Mouse (Mus musculus) embryo, embryonic 9.5 days (tissue): ENCODE data around the gene Cpb2.

ENCODE experiments used
- DNase-seq: peaks from one replicate; pipeline ENCODE4 v3.0.0-alpha.2; 2017; ENCODE audit errors: extremely low spot score

The Cpb2 gene

DNA sequence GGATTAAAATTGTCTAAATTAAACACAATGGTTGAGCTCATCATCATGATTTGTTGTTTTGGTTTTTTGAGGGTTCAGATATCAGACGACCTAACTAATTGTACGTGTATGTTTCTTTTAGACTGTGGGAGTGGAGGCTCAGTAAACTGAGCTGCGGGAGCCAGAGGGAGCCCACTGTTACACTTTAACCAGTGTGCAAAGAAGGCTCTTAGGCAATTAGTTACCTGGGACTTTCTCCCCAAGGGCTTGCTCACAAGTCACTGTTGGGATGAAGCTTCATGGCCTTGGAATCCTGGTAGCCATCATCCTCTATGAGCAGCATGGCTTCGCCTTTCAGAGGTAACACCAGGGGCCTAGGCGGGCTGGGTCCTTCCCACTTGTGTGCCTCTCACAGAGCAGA is at the start of gene Cpb2:
Gene Cpb2 (plus strand): TSS at position 201 of the 400 bp plus-strand sequence.
- no peak for DNase-seq

GRCm38 (mm10) chr14:75192427-75192826 is 49.7 kb upstream of the Cpb2 start:
- DNase-seq: no peak

- no peak for DNase-seq
These were observed 49.2 kb upstream of the Cpb2 start for GRCm38 (mm10) chr14:75192858-75193257.

DNA sequence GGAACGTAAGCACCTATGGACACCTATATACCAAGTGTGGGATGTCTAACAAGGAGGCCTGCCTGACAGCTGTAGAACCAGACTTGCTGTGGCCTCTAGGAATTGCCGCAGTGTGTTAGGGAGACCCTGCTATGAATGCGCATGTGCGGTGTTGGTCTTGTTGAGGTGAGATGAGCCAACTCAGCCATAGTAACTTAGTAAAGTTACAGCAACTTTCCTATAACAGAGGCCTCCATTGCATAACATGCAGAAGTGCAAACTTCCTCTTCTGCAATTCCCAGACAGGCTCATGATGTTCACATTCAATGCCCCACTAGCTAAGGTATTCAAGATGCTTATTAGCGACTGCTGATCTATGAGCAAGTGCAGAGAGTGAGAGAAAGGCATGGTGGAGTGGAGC is 46.6 kb upstream of the Cpb2 start:
- DNase-seq: no peak

DNA sequence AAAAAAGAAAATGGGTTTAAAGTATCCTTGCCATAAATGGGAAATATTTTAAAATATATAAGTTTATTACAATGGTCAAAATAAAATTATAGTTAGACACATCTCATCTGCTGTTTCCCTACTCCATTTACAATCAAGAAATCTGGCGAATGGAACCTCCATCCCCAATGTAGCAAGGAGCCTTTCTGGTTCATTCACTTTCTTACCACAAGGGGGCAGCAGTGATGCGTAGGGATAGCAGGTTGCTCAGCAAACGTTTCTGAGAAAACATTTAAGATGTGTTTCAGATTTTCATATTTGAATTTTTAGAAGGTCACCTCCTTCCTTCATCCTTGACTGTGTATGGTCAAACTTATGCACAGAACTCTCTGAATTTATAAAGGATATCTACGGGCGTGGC is 45.1 kb upstream of the Cpb2 start:
- peak; percentile 70 for DNase-seq

DNA sequence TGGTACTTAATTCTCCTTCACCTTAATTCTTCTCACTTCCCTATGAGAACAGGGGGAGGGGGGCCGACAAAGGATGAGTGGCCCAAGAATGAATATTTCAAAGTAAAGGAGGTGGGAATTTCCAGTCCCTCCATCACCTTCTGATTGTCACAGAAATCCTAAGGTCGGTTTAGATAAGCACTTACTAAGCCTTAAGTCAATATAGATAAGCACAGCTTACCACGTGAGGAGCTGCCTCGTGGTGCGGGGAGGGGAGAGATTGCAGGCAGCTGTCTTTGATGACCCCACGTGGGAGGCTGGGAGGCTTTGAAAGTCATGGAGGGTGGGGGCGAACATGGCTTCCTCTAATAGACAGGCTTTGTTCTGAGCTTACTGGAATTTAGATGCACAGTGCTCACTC is 44.4 kb upstream of the Cpb2 start:
- no peak for DNase-seq

- no peak for DNase-seq
These were observed 36.6 kb upstream of the Cpb2 start for GRCm38 (mm10) chr14:75205363-75206051.

- no peak for DNase-seq
These were observed 35.8 kb upstream of the Cpb2 start for GRCm38 (mm10) chr14:75206307-75206706.

GRCm38 (mm10) chr14:75208572-75209151 is 33.4 kb upstream of the Cpb2 start:
- DNase-seq: no peak

- no peak for DNase-seq
These were observed 28.3 kb upstream of the Cpb2 start for GRCm38 (mm10) chr14:75213752-75214151.

DNA sequence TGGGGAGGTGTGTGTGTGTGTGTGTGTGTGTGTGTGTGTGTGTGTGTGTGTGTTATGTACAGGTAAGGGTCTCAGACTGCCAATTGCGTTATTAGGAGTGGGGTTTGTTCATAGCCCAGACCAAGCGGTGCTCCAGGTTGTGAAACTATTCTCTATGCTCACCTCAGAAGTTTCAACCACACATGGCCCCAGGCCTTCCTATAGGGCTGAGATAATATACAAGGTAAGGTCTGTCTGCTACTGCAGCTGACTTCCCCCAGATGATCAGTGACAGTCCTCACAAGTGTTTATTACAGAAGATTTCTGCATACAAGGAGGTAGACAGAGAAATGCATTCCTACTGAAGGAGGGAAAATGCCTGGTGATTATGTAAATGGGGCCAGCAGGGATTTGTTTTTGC is 23.2 kb upstream of the Cpb2 start:
- no peak for DNase-seq

DNA sequence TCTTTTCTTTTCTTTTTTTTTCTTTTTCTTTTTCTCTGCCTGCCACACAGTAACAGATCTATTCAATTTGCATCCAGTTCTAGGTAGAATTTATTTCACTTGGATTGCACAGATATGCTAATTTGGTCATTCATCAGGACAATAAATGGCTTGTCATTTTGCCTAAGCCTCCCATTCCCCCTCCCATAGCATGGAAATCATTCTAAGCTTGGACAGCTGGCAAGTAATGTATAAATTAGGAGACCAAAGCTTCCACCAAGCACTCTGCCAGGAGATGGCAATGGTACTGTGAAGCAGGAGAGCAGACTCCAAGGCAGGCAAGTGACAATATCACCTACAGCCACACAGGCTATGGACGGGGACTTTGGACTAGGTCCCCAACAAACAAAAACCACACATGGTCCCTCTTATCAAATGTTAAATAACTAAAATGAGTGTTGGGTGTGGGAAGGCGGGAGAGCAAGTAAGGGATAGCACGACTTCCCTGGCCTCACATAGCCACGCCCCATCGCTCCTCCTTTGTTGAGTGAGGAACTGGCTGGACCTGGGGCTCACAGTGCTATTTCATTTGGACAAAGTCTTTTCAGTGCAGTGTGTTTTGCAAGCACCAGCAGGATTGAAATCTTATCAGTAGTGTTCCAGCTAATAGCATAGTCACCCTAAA is 22.7 kb upstream of the Cpb2 start:
- DNase-seq: no peak

GRCm38 (mm10) chr14:75222386-75222785 is 19.7 kb upstream of the Cpb2 start:
- DNase-seq: no peak

DNA sequence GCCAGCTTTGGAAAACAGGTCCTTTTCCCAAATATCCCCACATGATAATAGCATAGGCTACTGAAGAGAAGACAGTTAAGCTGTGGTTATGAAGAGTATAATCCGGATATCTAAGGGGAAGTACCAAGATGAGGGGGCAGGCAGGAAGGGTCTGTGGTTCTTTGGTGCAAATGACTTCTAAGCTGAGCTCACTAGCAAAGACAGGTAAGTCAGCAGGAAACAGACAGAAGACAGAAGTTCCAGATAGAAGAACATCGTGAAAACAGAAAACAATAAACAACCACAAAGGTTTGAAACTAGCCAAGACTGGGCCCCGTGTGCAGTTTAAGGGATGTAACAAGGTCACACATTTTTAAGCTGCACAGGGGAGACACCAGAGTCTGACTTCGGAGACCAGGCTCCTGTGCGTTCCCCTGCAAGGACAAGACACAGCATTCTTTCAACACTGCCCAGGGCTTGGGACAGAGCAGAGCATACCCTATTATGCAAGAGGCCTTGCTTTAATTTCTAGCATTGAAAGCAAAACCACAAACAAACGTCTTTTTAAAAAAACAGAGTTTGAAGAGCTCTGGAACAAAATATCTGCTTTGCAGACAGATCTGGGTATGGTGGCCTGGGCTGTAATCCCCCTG is 14.5 kb upstream of the Cpb2 start:
- no peak for DNase-seq

- DNase-seq: peak; percentile 53
These were observed 12.3 kb upstream of the Cpb2 start for GRCm38 (mm10) chr14:75229834-75230233.

- no peak for DNase-seq
These were observed 9.0 kb upstream of the Cpb2 start for GRCm38 (mm10) chr14:75233070-75233469.

DNA sequence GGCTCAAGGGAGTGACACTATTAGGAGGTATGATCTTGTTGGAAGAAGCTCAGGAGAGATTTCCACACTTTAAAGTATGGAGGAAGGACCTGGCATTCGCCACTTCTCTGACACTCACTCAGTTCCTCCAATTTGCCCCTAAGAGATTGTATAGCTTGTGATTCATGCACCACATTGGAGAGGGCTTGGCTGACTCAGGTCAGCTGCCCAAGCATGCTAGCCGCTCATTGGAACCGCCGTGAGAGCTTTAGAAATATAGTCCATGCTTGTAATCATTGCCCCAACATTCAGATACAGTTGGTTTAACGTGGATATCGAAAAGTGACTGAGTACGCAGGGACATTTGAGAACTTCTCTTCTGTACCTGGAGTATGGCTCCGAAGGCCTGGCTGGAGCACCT is 6.5 kb upstream of the Cpb2 start:
- no peak for DNase-seq

DNA sequence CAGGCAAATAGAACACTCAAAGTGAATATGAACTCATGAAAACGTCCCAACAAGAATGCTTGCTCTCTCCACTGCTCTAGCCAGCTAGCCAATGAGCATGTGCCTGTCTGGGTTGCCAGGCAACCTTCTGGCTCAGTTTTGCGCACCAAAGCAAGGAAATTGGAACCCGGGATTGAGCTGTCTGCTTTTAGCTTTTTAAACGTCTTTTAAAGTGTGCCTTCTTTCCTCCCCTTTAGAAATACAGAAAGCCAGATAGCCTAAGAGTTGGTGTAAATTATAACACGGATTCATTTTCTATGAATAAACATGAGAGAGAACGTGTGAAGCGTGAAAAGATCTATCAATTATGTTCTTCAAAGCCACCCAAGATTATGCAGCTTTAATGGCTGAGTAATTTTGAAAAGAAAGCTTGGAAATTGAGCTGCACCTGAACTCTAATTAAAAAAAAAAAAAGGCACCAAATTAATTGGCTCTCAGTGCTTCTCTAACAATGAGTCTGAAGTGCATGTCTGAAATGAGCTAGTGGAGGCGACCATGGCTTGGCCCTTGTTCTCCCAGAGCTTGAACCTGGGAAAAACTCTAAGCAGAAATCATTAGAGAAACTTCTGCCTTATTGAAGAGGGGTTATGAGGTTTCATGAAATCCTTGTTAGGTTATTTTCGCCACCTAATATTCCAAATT is 6.0 kb upstream of the Cpb2 start:
- peak; percentile 14 for DNase-seq

DNA sequence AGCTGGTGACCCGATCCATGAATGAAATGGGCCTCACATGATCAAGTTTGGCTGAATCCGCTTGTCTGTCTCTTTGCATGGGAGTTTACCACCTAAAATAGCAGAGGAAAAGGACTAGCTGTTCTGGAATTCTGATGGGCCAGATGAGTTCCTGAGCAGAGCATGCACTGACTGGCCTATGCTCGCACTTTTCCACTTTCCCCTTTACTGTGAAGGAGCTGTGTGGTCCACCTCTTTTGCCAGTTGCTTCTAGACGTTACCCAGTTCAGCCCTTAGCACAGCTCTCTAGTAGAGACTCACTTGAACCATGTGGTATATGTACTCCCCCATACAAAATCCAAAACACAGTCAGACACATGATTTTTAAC is 5.5 kb upstream of the Cpb2 start:
- no peak for DNase-seq

GRCm38 (mm10) chr14:75237096-75237495 is 5.0 kb upstream of the Cpb2 start:
- DNase-seq: no peak

DNA sequence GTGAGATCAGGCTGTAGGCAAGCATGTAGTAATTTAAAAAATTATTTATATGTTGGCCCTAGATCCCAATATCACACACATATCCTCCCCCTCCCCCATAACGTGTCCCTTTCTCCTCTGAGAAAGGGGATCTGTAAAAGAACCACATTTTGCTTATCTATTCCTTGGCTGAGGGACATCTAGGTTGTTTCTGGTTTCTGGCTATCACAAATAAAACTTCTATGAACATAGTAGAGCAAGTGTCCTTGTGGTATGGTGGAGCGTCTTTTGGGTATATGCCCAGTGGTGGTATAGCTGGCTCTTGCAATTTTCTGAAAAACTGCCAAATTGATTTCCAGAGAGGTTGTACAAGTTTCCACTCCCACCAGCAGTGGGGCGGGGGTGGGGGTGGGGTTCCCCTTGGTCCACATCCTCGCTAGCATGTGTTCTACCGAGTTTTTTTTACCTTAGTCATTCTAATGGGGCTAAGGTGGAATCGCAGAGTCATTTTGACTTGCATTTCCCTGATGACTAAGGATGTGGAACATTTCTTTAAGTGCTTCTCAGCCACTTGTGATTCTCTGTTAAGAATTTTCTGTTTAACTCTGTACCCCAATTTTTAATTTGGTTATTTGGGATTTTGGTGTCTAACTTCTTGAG is 3.9 kb upstream of the Cpb2 start:
- no peak for DNase-seq
